Mouse (Mus musculus) liver, embryonic 14.5 days (tissue): ENCODE measurements around the gene Tcp11.

ENCODE experiments used
- CTCF ChIP-seq: IDR thresholded peaks from 2 replicates; pipeline ENCODE4 v1.5.1; 2016; ENCODE audit warnings: antibody characterized with exemption, low read depth, control low read depth
- EP300 ChIP-seq: IDR thresholded peaks from 2 replicates; pipeline ENCODE4 v1.6.1; 2016; ENCODE audit warnings: antibody characterized with exemption, low read depth

- TF ChIP-seq CTCF (no peak), EP300 (no peak)
These were observed 35.9 kb upstream of the Tcp11 start for GRCm38 (mm10) chr17:28116335-28116734.
